Mouse (Mus musculus): Measurements from ENCODE around the gene Aif1l. TPM values are rescaled to one million over a fixed set of nuclear protein-coding genes. Genes with fewer than 3 reads are reported as not detected.

Aif1l gene
- total RNA-seq, 2 experiments from 2014 or later, result 25.0 to 25.5 TPM

- peak; percentile 51 for DNase-seq
Measured at GRCm38 (mm10) chr2:31952236-31952635, 2.3 kb downstream of the Aif1l start.

GRCm38 (mm10) chr2:31952725-31953124 is 2.8 kb downstream of the Aif1l start:
- no peak for DNase-seq

- no peak for DNase-seq
Measured at GRCm38 (mm10) chr2:31953687-31954086, 3.7 kb downstream of the Aif1l start.

- no peak for DNase-seq
Measured at GRCm38 (mm10) chr2:31954779-31955181, 4.8 kb downstream of the Aif1l start.

DNA sequence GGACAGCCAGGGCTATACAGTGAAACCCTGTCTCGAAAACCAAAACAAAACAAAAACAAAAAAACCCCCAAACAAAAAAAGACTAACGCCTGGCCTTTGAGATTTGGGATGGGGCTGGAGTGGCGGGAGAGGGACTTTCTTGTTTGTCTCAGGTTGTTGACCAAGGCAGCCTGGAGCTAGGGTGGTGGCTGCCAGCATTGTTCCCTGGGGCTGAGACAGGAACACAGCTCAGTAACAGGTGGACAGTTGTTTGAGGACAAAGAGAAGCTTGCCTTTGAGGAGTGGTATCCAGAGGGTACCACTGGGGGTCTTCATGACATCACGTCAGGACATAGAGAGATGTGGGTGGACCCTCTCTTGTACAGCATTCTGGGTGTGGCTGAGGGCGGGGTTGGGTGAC is 5.7 kb downstream of the Aif1l start:
- DNase-seq, result no peak

DNA sequence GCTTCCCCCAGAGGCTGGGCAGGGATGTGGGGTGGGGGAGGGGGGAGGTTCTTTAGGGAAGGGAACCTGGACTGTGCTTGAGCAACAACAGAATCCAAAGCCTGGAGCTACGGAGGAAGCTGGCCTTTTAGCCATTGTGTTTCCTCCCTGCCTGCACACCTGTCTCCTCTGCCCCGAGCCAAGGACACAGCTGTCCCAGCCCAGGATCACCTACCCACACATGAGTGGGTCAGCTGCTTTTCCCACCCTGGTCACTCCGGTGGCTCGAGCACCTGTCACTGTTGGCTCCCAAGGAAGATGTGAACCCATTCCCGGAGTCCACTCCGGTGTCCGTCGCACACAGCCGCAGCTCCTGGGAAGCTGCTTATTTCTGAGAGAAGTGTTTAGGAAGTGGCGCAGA is 7.3 kb downstream of the Aif1l start:
- DNase-seq, result no peak

- DNase-seq, result no peak
Measured at GRCm38 (mm10) chr2:31960986-31961385, 11.0 kb downstream of the Aif1l start.

GRCm38 (mm10) chr2:31961791-31962222 is 11.9 kb downstream of the Aif1l start:
- no peak for DNase-seq

GRCm38 (mm10) chr2:31962501-31963224 is 12.7 kb downstream of the Aif1l start:
- no peak for DNase-seq

DNA sequence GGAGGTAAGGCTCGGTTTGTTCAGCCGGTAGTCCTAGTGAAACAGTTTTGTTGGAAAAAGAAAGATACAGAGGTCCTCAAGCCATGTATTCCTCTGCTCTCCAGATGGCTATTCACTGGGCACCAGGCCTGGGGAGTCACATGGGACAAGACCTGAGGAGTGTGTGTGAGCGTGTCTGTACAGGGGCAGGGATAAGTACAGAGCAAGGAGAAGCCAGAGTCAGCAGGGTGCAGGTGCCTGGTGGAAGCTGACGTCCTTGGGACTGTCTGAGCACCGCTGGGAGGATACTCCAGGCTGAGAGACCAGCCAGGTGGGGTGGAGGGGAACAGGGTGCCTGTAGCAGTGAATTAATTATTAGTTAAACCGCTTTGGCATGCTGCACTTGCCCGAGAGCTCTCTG is 13.6 kb downstream of the Aif1l start:
- no peak for DNase-seq

GRCm38 (mm10) chr2:31964191-31964590 is 14.3 kb downstream of the Aif1l start:
- DNase-seq, result no peak

DNA sequence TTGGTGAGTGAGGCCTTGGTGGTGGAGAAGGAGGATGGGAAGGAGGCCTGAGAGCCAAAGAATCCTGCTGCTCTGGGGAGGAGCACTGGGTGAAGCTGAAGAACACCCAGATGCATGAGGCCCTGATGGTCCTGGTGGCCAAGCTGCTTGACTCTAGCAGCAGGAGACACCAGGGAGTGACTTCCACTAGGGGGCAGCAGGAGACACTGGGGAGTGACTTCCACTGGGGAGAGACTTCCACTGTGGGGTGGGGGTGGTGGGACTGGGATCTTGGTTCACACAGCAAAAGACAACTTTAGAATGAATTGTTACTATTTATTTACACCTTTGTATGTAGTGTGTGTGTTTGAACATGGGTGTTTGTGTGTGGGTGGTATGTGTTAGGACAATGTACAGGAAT is 15.2 kb downstream of the Aif1l start:
- DNase-seq, result peak; percentile 53

DNA sequence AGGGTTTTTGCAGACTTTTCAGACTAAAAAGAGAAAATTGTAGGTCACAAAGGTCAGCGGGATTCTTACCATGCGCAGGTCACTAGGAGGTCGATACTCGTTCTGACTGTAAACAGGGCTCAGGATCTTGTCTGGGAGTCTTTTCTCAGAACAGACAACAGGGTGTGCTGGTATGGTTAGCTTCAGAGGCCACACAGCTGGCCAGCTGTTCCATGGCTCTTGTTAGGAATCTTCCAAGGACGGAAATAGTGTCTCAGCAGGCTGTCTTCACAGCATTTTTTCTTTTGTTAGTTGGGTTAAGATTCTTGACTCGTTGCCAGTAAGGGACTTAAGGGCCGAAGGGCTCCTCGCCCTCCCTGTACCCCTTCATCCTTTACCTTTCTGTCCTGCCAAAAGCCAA is 16.9 kb downstream of the Aif1l start:
- DNase-seq, result no peak

GRCm38 (mm10) chr2:31972589-31972988 is 22.6 kb downstream of the Aif1l start:
- no peak for DNase-seq

- peak; percentile 99 for DNase-seq
Measured at GRCm38 (mm10) chr2:31974141-31974808, 24.3 kb downstream of the Aif1l start, which contains the start of gene Nup214. Gene Nup214 (plus strand): TSS chr2:31974436.

DNA sequence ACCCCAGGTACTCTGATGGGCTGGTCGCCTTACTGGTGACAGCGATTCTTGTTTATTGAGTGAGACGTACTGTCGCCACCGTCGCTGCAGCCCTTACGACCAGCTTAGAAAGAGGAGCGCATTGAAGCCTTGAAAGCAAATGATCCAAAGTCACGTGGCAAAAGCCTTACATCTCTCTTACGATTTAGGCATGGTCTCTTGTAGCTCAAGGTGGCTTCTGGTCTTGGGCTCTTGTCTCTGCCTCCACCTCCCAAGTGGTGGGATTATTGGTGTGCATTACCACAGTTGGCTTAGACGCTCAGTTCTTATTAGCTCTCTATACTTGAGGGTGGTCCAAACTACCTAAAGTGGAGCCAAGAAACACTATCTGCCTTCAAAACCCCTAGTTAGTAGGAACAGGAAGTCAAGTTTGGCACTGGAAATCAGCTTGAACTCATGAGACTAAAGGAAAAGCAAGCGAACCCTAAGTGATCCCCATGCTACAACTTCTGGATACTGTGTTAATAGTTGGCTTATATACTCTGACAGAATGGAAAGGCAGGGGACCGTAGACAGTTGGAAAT is 25.0 kb downstream of the Aif1l start:
- DNase-seq, result no peak

DNA sequence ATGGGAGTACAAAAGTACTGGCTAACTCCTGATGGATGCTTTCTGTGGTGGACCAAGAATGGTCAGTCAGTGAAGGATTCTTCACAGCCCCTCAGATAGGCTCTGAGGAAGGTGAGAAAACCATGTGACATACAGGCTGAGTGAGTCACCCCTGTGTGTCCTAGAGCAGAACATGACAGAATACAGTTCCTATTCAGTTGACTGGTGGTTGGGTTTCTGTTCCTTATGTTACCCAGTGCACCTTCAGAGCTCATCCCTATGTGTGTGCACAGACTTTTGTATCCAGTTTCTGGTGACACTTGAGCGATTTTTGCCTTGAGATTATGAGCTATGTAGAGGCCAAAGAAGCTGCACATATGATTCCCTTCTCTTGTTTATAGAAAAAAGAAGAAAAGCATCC is 37.8 kb downstream of the Aif1l start:
- no peak for DNase-seq

- no peak for DNase-seq
Measured at GRCm38 (mm10) chr2:31990961-31991360, 41.0 kb downstream of the Aif1l start.

GRCm38 (mm10) chr2:31994896-31995295 is 45.0 kb downstream of the Aif1l start:
- no peak for DNase-seq

GRCm38 (mm10) chr2:31996060-31996459 is 46.1 kb downstream of the Aif1l start:
- no peak for DNase-seq

DNA sequence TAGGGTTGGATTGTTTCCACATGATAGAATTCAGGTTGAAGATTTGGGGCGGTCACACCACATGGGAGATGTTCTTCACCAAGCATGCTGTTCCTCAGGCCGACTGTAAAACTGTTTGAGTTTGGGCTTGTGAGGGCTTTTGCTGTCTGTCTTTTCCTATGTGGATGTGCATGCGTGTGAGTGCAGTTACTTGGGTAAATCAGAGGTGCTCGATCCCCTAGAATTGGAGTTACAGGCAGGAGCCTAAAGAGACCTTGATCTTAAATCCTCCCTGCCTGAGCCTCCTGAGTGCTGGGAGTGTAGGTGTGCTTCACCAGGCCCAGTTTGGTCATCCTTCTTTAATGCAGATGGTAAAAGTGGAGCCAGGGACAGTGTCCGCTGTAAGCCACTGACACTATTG is 47.6 kb downstream of the Aif1l start:
- DNase-seq, result no peak

- DNase-seq, result no peak
Measured at GRCm38 (mm10) chr2:31998443-31998842, 48.5 kb downstream of the Aif1l start.

DNA sequence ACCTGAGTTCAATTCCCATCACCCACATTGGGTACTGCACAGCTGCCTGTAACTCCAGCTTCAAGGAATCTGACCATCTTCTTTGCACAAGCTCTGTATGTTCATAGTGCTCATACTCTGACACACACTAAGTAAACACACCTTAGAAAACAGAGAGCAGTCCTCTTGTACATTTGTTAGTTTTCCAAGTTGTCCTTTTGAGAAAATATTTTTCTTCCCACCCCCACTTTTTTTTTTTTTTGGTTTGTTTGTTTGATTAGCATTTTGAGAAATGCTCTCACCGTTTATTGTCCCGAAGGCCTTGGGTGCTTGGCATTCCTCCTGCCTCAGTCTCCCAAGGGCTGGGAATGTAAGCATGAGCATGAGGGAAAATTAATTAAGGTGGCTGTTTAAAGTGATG is 58.4 kb downstream of the Aif1l start:
- DNase-seq, result no peak

GRCm38 (mm10) chr2:32008716-32009115 is 58.8 kb downstream of the Aif1l start:
- no peak for DNase-seq
